Mouse (Mus musculus) skeletal muscle tissue, adult 2 months (tissue): ENCODE data around the gene Cxcl13.

Experiments used
- DNase-seq: peaks from one replicate; pipeline ENCODE4 v3.0.0-alpha.2; 2012; ENCODE audit warnings: low read depth, low spot score

Cxcl13 gene

GRCm38 (mm10) chr5:95983797-95984486 lies 27.2 kb downstream of the Cxcl13 start:
- DNase-seq: no peak

DNA sequence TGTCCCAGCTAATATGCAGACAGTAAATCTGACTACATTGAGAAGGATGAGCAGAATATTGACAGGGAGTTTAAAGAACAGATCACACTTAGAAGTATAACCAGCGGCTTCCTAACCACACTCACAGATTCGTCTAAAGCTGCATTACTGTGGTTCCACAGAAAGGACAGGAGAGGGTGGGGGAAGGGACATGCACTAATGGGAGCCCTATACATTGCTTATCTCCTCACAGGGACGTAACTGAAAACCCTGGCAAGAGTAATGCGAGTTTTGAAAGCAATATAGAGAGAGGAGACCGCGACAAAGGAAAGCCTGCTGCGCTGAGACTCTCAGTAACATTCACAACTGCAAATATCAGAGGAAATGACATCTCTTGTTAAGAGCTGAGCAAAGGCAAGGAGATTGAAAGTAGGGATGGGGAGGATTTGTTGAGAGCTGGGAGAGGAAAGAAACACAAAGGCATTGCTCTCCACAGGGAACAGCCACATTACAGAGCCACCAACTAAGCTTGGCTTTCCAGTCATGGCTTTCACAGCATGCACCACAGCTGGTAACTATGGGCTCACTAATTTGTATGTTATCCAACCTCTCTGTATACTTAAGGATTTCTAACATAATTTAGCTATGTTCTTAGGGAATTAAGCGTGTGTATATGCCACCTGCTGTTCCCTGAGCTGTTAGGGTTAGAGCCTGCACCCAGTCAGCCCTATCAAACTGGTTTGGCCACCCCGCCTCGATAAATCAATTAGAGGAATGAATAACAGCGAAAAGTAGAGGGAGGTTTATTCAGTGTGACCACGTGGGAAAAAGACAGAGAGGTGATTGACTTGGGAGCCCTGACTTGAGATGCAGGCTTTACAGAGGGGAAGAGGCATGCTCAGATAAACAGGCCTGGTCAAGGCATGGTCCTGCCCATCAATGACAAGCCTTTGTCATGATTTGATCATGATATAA lies 34.9 kb downstream of the Cxcl13 start:
- DNase-seq: no peak

GRCm38 (mm10) chr5:95997276-95997675 lies 40.5 kb downstream of the Cxcl13 start:
- no peak for DNase-seq

GRCm38 (mm10) chr5:96003348-96003747 lies 46.6 kb downstream of the Cxcl13 start:
- no peak for DNase-seq

DNA sequence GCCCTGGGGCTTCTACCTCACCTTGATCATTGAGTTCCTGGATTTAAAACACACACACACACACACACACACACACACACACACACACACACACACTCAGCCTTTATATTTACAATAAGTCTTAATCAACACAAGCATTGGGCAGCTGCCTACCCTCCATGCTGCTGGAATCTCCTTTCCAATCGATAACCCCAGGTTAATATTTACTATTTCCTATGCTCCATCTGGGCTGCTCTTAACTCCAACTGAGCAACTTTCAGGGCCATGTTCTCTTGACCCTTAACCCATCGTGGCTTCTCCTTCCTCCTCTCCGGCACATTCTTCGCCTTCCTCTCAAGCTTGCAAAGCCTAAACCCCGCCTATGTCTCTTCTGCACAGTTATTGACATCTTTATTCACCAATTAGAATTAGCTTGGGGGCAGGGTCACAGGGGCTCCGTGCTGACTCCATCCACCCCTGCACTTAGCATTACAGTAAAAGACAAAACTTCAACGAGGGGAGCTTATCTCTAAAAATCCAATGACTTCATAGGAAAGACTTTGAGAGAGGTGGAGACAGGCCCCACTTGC lies 51.6 kb downstream of the Cxcl13 start:
- no peak for DNase-seq

DNA sequence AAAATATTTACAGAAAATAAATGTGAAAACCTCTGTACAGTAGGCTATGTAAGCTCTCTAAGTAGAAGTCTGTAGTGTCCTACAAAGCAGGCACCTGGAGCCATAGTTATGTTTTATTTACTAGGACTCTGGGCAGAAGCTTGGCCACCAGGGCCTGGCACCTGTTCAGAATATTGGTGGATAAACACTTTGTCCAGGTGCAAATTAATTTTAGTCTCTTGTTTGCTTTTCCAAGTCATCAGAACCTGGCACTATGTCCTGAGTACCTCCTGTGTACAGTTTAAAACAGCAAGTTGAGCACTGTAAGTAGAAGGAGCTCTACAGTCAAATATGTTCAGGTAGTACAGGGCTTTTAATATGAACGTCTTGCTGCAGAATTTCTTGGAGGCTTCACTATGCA lies 52.3 kb downstream of the Cxcl13 start:
- DNase-seq: no peak
